Mouse (Mus musculus): ENCODE measurements around the gene Rbm5. TPM values are rescaled to one million over a fixed set of nuclear protein-coding genes. Genes with fewer than 3 reads are reported as not detected.

Rbm5 gene
- polyA plus RNA-seq, 1 experiment = 138 TPM

GRCm38 (mm10) chr9:107696845-107697610, 73.8 kb downstream of the Rbm5 start:
- Histone ChIP-seq H3K4me3 (ENCODE audit: insufficient read depth, low read length) (no peak overlapping the region), H3K27ac (ENCODE audit: insufficient read depth, low read length) (no peak overlapping the region), H3K4me1 (ENCODE audit: control insufficient read depth, insufficient read depth, low read length) (peaks cover 3% of the 10 kb centered on the region; the same call in 1 of the 2 replicates)

GRCm38 (mm10) chr9:107696106-107696479, 74.7 kb downstream of the Rbm5 start:
- TF ChIP-seq POLR2A (IDR thresholded peaks at IDR 0.05; ENCODE audit: extremely low read depth, insufficient read depth, low read length) (no peak), CTCF (IDR thresholded peaks at IDR 0.05; ENCODE audit: extremely low read depth, insufficient read depth, low read length) (no peak)
- no peaks in the 10 kb centered on the region for H3K4me1 ChIP-seq (ENCODE audit: control insufficient read depth, insufficient read depth, low read length)
- H3K4me3 ChIP-seq (ENCODE audit: insufficient read depth, low read length) = no peak overlapping the region

More at GRCm38 (mm10) chr9:107696845-107697610, 73.8 kb downstream of the Rbm5 start:
- no peak for TF ChIP-seq POLR2A (IDR thresholded peaks at IDR 0.05; ENCODE audit: extremely low read depth, insufficient read depth, low read length)

GRCm38 (mm10) chr9:107695441-107696105, 75.2 kb downstream of the Rbm5 start:
- Histone ChIP-seq H3K4me1 (ENCODE audit: control insufficient read depth, insufficient read depth, low read length) (no peaks in the 10 kb centered on the region), H3K4me3 (ENCODE audit: insufficient read depth, low read length) (no peak overlapping the region)
- TF ChIP-seq CTCF (IDR thresholded peaks at IDR 0.05; ENCODE audit: extremely low read depth, insufficient read depth, low read length) (no peak), POLR2A (IDR thresholded peaks at IDR 0.05; ENCODE audit: extremely low read depth, insufficient read depth, low read length) (no peak)

More at GRCm38 (mm10) chr9:107696106-107696479, 74.7 kb downstream of the Rbm5 start:
- no peak overlapping the region for H3K27ac ChIP-seq (ENCODE audit: insufficient read depth, low read length)

GRCm38 (mm10) chr9:107694627-107695026, 76.2 kb downstream of the Rbm5 start:
- no peaks in the 10 kb centered on the region for H3K4me1 ChIP-seq (ENCODE audit: control insufficient read depth, insufficient read depth, low read length)
- TF ChIP-seq CTCF (IDR thresholded peaks at IDR 0.05; ENCODE audit: extremely low read depth, insufficient read depth, low read length) = no peak
- TF ChIP-seq POLR2A (IDR thresholded peaks at IDR 0.05; ENCODE audit: extremely low read depth, insufficient read depth, low read length) = no peak
- no peak overlapping the region for H3K27ac ChIP-seq (ENCODE audit: insufficient read depth, low read length)
- H3K4me3 ChIP-seq (ENCODE audit: insufficient read depth, low read length) = no peak overlapping the region

More at GRCm38 (mm10) chr9:107695441-107696105, 75.2 kb downstream of the Rbm5 start:
- H3K27ac ChIP-seq (ENCODE audit: insufficient read depth, low read length) = no peak overlapping the region

- H3K4me1 ChIP-seq (ENCODE audit: control insufficient read depth, insufficient read depth, low read length) = no peaks in the 10 kb centered on the region
- TF ChIP-seq CTCF (IDR thresholded peaks at IDR 0.05; ENCODE audit: extremely low read depth, insufficient read depth, low read length) (no peak), POLR2A (IDR thresholded peaks at IDR 0.05; ENCODE audit: extremely low read depth, insufficient read depth, low read length) (no peak)
- H3K4me3 ChIP-seq (ENCODE audit: insufficient read depth, low read length) = no peak overlapping the region
Observed at GRCm38 (mm10) chr9:107693433-107693987, 77.3 kb downstream of the Rbm5 start.

GRCm38 (mm10) chr9:107692785-107693184, 78.0 kb downstream of the Rbm5 start:
- TF ChIP-seq CTCF (IDR thresholded peaks at IDR 0.05; ENCODE audit: extremely low read depth, insufficient read depth, low read length) = no peak
- TF ChIP-seq POLR2A (IDR thresholded peaks at IDR 0.05; ENCODE audit: extremely low read depth, insufficient read depth, low read length) = no peak
- Histone ChIP-seq H3K4me3 (ENCODE audit: insufficient read depth, low read length) (no peak overlapping the region), H3K27ac (ENCODE audit: insufficient read depth, low read length) (no peak overlapping the region), H3K4me1 (ENCODE audit: control insufficient read depth, insufficient read depth, low read length) (no peaks in the 10 kb centered on the region)

More at GRCm38 (mm10) chr9:107693433-107693987, 77.3 kb downstream of the Rbm5 start:
- no peak overlapping the region for H3K27ac ChIP-seq (ENCODE audit: insufficient read depth, low read length)

- no peak overlapping the region for H3K27ac ChIP-seq (ENCODE audit: insufficient read depth, low read length)
- TF ChIP-seq POLR2A (IDR thresholded peaks at IDR 0.05; ENCODE audit: extremely low read depth, insufficient read depth, low read length) (no peak), CTCF (IDR thresholded peaks at IDR 0.05; ENCODE audit: extremely low read depth, insufficient read depth, low read length) (no peak)
- H3K4me1 ChIP-seq (ENCODE audit: control insufficient read depth, insufficient read depth, low read length) = no peaks in the 10 kb centered on the region
- H3K4me3 ChIP-seq (ENCODE audit: insufficient read depth, low read length) = no peak overlapping the region
Observed at GRCm38 (mm10) chr9:107690391-107690790, 80.4 kb downstream of the Rbm5 start.

Other genes with a start within 250 kb of the Rbm5 start
- gene Tmem115, start 237.1 kb downstream of the Rbm5 start, polyA plus RNA-seq (2012; rRNA removed) = 35.4 and 36.5 TPM in 2 replicates
- 29.5 and 31.3 TPM in 2 replicates for gene Cyb561d2, start 228.8 kb downstream of the Rbm5 start, polyA plus RNA-seq (2012; rRNA removed)
- 66.7 and 67.2 TPM in 2 replicates for gene Nprl2, start 228.8 kb downstream of the Rbm5 start, polyA plus RNA-seq (2012; rRNA removed)
- gene Zmynd10, start 223.7 kb downstream of the Rbm5 start, polyA plus RNA-seq (2012; rRNA removed) = 6.0 and 6.7 TPM in 2 replicates
- 24.4 and 24.5 TPM in 2 replicates for gene Rassf1, start 219.4 kb downstream of the Rbm5 start, polyA plus RNA-seq (2012; rRNA removed)
- gene Tusc2, start 207.7 kb downstream of the Rbm5 start, polyA plus RNA-seq (2012; rRNA removed) = 139 and 143 TPM in 2 replicates
- gene Hyal2, start 203.1 kb downstream of the Rbm5 start, polyA plus RNA-seq (2012; rRNA removed) = 9.7 and 10.3 TPM in 2 replicates
- 5.0 and 5.7 TPM in 2 replicates for gene Hyal1, start 194.1 kb downstream of the Rbm5 start, polyA plus RNA-seq (2012; rRNA removed)
- 13.8 and 13.9 TPM in 2 replicates for gene Naa80, start 192.1 kb downstream of the Rbm5 start, polyA plus RNA-seq (2012; rRNA removed)
- 0.44 and 0.48 TPM in 2 replicates for gene Hyal3, start 190.2 kb downstream of the Rbm5 start, polyA plus RNA-seq (2012; rRNA removed)
- 16.3 and 18.6 TPM in 2 replicates for gene Ifrd2, start 183.4 kb downstream of the Rbm5 start, polyA plus RNA-seq (2012; rRNA removed)
- 2.4 and 4.3 TPM in 2 replicates for gene Sema3b, start 161.8 kb downstream of the Rbm5 start, polyA plus RNA-seq (2012; rRNA removed)
- gene Gnai2, start 135.6 kb downstream of the Rbm5 start, polyA plus RNA-seq (2012; rRNA removed) = 283 and 286 TPM in 2 replicates
- gene Slc38a3, start 101.5 kb downstream of the Rbm5 start, polyA plus RNA-seq (2012; rRNA removed) = 134 and 156 TPM in 2 replicates
- 0.40 and 0.42 TPM in 2 replicates for gene Gnat1, start 91.3 kb downstream of the Rbm5 start, polyA plus RNA-seq (2012; rRNA removed)
- gene Sema3f, start 60.5 kb downstream of the Rbm5 start, polyA plus RNA-seq (2012; rRNA removed) = 29.1 and 30.1 TPM in 2 replicates
- gene Rbm6, start 102.2 kb upstream of the Rbm5 start, polyA plus RNA-seq (2012; rRNA removed) = 60.7 and 62.5 TPM in 2 replicates
- 29.4 and 31.2 TPM in 2 replicates for gene Mon1a, start 117.2 kb upstream of the Rbm5 start, polyA plus RNA-seq (2012; rRNA removed)
- gene Mst1r, start 135.9 kb upstream of the Rbm5 start, polyA plus RNA-seq (2012; rRNA removed) = 2.0 and 2.4 TPM in 2 replicates
- not detected in 2 replicates for gene Actl11, start 157.5 kb upstream of the Rbm5 start, polyA plus RNA-seq (2012; rRNA removed)
- gene Camkv, start 164.7 kb upstream of the Rbm5 start, polyA plus RNA-seq (2012; rRNA removed) = 459 and 489 TPM in 2 replicates
- gene Traip, start 179.1 kb upstream of the Rbm5 start, polyA plus RNA-seq (2012; rRNA removed) = 11.1 and 15.7 TPM in 2 replicates
- gene Uba7, start 204.5 kb upstream of the Rbm5 start, polyA plus RNA-seq (2012; rRNA removed) = 13.5 and 14.9 TPM in 2 replicates
- 0.15 and 0.35 TPM in 2 replicates for gene Gm20661, start 212.1 kb upstream of the Rbm5 start, polyA plus RNA-seq (2012; rRNA removed)
- 4.8 and 7.4 TPM in 2 replicates for gene Inka1, start 214.9 kb upstream of the Rbm5 start, polyA plus RNA-seq (2012; rRNA removed)
- 1.9 and 4.2 TPM in 2 replicates for gene Cdhr4, start 221.5 kb upstream of the Rbm5 start, polyA plus RNA-seq (2012; rRNA removed)
- 4.5 and 5.6 TPM in 2 replicates for gene Gm20662, start 225.4 kb upstream of the Rbm5 start, polyA plus RNA-seq (2012; rRNA removed)
- gene Ip6k1, start 231.5 kb upstream of the Rbm5 start, polyA plus RNA-seq (2012; rRNA removed) = 180 and 186 TPM in 2 replicates

Data from cortical plate, adult 2 months (tissue).